Mouse (Mus musculus): ENCODE measurements around the gene Arhgdib.

DNA sequence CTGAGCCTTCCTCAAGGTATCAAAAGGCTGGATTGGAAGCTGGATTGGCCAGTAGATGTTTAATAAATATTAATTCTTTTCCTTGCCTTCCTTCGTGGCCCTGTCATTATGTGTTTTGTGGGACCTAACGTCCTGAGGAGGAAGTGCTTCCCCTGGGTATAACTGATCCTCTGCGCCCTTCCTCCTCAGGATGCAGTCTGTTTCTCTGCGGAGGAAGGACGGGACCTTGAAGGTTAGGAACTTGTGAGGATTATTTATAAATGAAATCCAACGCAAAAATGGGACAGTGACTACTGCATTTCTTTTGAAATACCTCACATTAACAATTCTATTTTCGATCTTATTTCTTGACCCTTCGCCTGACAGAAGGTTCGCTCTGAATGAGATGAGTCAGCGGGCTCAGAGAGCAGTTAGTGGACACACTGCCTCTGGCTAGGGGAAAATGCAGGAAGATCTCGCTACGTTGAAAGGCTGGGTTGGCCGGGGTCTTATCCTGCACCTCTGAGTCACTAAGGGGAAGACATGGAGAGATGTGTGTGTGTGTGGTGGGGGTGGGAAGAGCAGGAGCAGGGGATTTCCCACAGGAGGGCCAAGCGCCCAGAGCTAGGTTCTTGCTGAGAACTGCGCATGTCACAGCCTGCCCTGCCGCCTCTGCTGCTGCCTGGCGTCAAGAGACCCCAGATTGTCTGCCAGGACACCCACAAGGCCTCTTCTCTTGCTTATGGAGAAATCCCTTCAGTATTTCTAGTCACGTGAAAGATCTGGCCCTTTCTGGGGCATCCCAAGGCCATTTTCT is 3.2 kb downstream of the Arhgdib start:
- TF ChIP-seq CTCF (IDR thresholded peaks at IDR 0.05) (no peak), POLR2A (IDR thresholded peaks at IDR 0.05; ENCODE audit: insufficient read depth, low read depth, low read length) (no peak)

All from heart, adult 2 months (tissue).